ENCODE assay signal across 9 mouse cellular contexts in the genomic region with DNA sequence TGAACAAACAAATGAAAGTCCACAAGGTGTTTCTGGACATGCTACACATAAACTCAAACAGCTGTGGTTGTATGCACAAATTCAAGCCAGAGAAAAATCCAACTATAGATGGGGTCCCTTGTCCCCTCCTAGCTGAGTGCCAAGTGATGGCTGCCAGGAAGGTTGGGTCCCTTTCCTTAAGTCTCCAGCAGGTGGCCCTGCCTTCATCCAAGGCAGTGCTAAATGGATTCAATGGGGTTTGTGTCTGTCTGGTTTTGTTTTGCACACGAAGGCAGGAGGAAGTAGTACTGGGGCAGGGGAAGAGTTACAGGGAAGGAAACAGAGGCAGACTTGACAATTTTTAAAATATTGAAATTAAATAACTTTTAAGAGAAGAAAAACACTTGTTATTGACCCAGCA. TPM values are rescaled to one million over a fixed set of nuclear protein-coding genes. Genes with fewer than 3 reads are reported as not detected.
A peak's percentile ranks its signal among the peaks of the same experiment; 100 is the strongest.
DNase-seq lines count a peak whose midpoint lies in the region; TF ChIP-seq lines count a peak whose summit lies in the region.
"Had no signal": no experiment of that assay in that cellular context is flagged by ENCODE, and none has a peak within 500 bp of the region (broad histone marks: within the 10 kb centered on the region; RNA-seq: fewer than 3 reads in every experiment).

No protein-coding gene starts in this region.

- H3K36me3 ChIP-seq in ES-E14 (ENCODE audit: control insufficient read depth, insufficient read depth, low read length, poor library complexity, severe bottlenecking) = no peaks in the 10 kb centered on the region
- H3K36me3 ChIP-seq: hindbrain, embryonic 12.5 days; midbrain, embryonic 12.5 days had no signal

- in situ Hi-C loops in ES-E14 (cut with MboI; ENCODE audit: low sequenced_read_pairs in 2 of 2, unreplicated experiment in 2 of 2) = no loop called here

- no peaks in the 10 kb centered on the region for H3K9me3 ChIP-seq in ES-E14 (ENCODE audit: control insufficient read depth, insufficient read depth, low read depth, low read length)
- H3K9me3 ChIP-seq: hindbrain, embryonic 12.5 days; midbrain, embryonic 12.5 days had no signal

- peak; percentile 69 for TF ChIP-seq CTCF in layer of hippocampus, adult 2 months (conservative IDR thresholded peaks at IDR 0.05)

- no peaks in the 10 kb centered on the region for H3K4me1 ChIP-seq in ES-E14 (ENCODE audit: control insufficient read depth in 2 of 2, insufficient read depth in 2 of 2, low read length in 2 of 2, poor library complexity in 1 of 2)
- H3K4me1 ChIP-seq: hindbrain, embryonic 12.5 days; midbrain, embryonic 12.5 days had no signal

- DNase-seq in layer of hippocampus, adult 2 months (ENCODE audit: low spot score in 2 of 2) = no peak
- no peak for DNase-seq in layer of hippocampus, adult 11-12 months (ENCODE audit: low spot score)
- peak; percentile 22 for DNase-seq in ES-E14 (ENCODE audit: low read depth, low spot score)
- peak; percentile 28 to 44 for DNase-seq in adrenal gland, postnatal 36 days
- peak; percentile 63 for DNase-seq in retina, embryonic 14.5 days (ENCODE audit: low spot score)
- DNase-seq in gastrocnemius, postnatal 25 days = no peak
- no peak for DNase-seq in heart, postnatal 36 days

- no peak overlapping the region for H3K9ac ChIP-seq in ES-E14 (ENCODE audit: insufficient read depth, low read depth, low read length, poor library complexity, severe bottlenecking)
- H3K9ac ChIP-seq: hindbrain, embryonic 12.5 days; midbrain, embryonic 12.5 days had no signal

- no peak overlapping the region for H3K27ac ChIP-seq in layer of hippocampus, adult 2 months
- H3K27ac ChIP-seq in ES-E14 (ENCODE audit: insufficient read depth, low read depth, low read length, poor library complexity, severe bottlenecking) = no peak overlapping the region
- H3K27ac ChIP-seq: hindbrain, embryonic 12.5 days; midbrain, embryonic 12.5 days had no signal

- intact Hi-C loops in heart, postnatal 36 days (cut with DNase I) = no loop called here

- H3K4me3 ChIP-seq in layer of hippocampus, adult 2 months = no peak overlapping the region
- H3K4me3 ChIP-seq in ES-E14 (ENCODE audit: insufficient read depth in 1 of 2, low read depth in 1 of 2, low read length in 2 of 2, poor library complexity in 1 of 2, severe bottlenecking in 1 of 2) = no peak overlapping the region
- H3K4me3 ChIP-seq: hindbrain, embryonic 12.5 days; midbrain, embryonic 12.5 days had no signal

TF ChIP-seq in ES-E14, 5 proteins besides CTCF, POLR2A, EP300 and RAD21:
- TF ChIP-seq CHD2 (IDR thresholded peaks at IDR 0.05; ENCODE audit: low read depth, low read length) (no peak), ZNF384 (IDR thresholded peaks at IDR 0.05; ENCODE audit: low read depth, low read length) (no peak), ZC3H11A (IDR thresholded peaks at IDR 0.05; ENCODE audit: borderline replicate concordance, low read depth, low read length) (no peak), MAFK (IDR thresholded peaks at IDR 0.05; ENCODE audit: insufficient read depth, low read depth, low read length) (no peak), HCFC1 (IDR thresholded peaks at IDR 0.05; ENCODE audit: borderline replicate concordance, insufficient read depth, low read length) (no peak)
TF ChIP-seq in ES-E14: peak in this region for 0.

RNA-seq across cellular contexts. Expression of a gene that starts 12.0 kb away (rescaled TPM):
- 10 to 100 TPM; 62.9 to 66.6 TPM for total RNA-seq in layer of hippocampus, adult 2 months (2021)
- total RNA-seq in ES-E14 (2012; rRNA removed) = 0.31 and 0.42 TPM in 2 replicates
- 1 to 10 TPM; 1.9 to 3.1 TPM for total RNA-seq in adrenal gland, postnatal 36 days (2021)
- 10 to 100 TPM; 13.1 to 36.3 TPM for total RNA-seq in gastrocnemius, postnatal 25 days (2021)
- total RNA-seq in heart, postnatal 36 days (2021) = 10 to 100 TPM; 28.1 to 29.9 TPM

Comparison
In these comparisons a context has a peak if more than half of its experiments do, and no peak if none do; other contexts are left out.
1. DNase-seq: peak in ES-E14 (single experiment), adrenal gland, postnatal 36 days (2 of 2) and retina, embryonic 14.5 days (single experiment); none in layer of hippocampus, adult 2 months (0 of 2), layer of hippocampus, adult 11-12 months (single experiment), gastrocnemius, postnatal 25 days (single experiment) and heart, postnatal 36 days (0 of 2).